Mouse (Mus musculus) G1E (cell line): ENCODE results near the gene 9130230L23Rik.

Experiments
- CTCF ChIP-seq: IDR thresholded peaks from 2 replicates; pipeline ENCODE4 v1.5.1; 2012; ENCODE audit warnings: low read depth, low read length, inconsistent platforms, mixed read lengths
- GATA1 ChIP-seq: IDR thresholded peaks from 2 replicates; pipeline ENCODE4 v1.6.1; 2012; ENCODE audit warnings: borderline replicate concordance, low read length, inconsistent platforms, mixed read lengths
- GATA2 ChIP-seq: IDR thresholded peaks from 2 replicates; pipeline ENCODE4 v1.6.1; 2012; ENCODE audit warnings: low read depth, low read length, inconsistent platforms, borderline replicate concordance
- POLR2AphosphoS5 ChIP-seq: IDR thresholded peaks from 2 replicates; pipeline ENCODE4 v1.6.1; 2012; ENCODE audit warnings: low read depth, low read length, inconsistent platforms; ENCODE audit not compliant: insufficient replicate concordance
- TAL1 ChIP-seq: conservative IDR thresholded peaks from 2 replicates; pipeline ENCODE4 v1.6.1; 2012; ENCODE audit warnings: low read depth, low read length, inconsistent platforms, mixed read lengths

DNA sequence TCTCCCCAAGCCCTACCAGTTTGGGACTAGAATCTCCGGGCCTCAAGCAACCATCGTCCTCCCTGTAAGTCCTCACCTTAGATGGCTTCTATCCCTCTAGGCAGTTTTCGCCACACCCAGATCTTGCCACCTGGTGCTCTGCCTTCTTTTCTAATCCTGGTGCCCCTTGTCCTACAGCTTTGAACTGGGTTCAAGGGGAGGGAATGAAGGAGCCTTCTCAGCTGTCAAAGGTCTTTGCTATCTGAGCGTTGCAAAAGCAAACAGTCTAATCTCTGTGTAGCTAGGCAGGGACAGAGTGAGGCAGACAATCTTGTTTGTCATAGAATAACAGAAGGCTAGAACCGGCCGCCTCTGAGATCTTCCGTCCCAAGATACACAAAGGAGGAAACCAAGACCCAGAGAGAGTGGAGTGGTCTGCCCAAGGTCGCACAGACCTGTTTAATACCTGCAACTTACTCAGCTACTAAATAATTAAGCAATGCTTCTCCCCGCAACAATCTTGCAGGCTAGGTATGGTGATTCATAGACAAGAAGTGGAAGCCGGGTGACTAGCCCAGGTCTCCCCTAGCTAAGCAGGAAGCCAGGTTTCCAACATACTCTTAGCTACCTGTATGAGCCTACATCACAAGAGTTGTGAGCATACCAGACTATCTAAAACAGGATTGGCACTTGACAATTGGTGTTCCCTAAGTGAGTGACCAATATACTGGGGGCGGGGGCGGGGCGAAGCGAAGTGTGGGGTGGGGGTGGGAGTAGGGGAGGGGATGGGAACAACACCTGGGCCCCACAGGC is at the start of gene 9130230L23Rik:
- TF ChIP-seq GATA1, result no peak
- TF ChIP-seq TAL1, result no peak
- no peak for TF ChIP-seq CTCF
- no peak for TF ChIP-seq GATA2
- no peak for TF ChIP-seq POLR2AphosphoS5
